Mouse (Mus musculus) testis, adult 2 months (tissue): Measurements from ENCODE around the gene Txndc15.

Experiments used
- CTCF ChIP-seq: fragments of 200-500 bp; IDR thresholded peaks from 2 replicates; pipeline ENCODE4 v1.5.1; 2012; ENCODE audit warnings: low read depth, mild to moderate bottlenecking, inconsistent platforms, low read length, moderate library complexity; ENCODE audit not compliant: control insufficient read depth, insufficient read depth, insufficient replicate concordance
- POLR2A ChIP-seq: fragments of 200-500 bp; IDR thresholded peaks from 2 replicates; pipeline ENCODE4 v1.6.1; 2012; ENCODE audit warnings: low read depth, mild to moderate bottlenecking, inconsistent platforms, low read length, moderate library complexity; ENCODE audit not compliant: control insufficient read depth

DNA sequence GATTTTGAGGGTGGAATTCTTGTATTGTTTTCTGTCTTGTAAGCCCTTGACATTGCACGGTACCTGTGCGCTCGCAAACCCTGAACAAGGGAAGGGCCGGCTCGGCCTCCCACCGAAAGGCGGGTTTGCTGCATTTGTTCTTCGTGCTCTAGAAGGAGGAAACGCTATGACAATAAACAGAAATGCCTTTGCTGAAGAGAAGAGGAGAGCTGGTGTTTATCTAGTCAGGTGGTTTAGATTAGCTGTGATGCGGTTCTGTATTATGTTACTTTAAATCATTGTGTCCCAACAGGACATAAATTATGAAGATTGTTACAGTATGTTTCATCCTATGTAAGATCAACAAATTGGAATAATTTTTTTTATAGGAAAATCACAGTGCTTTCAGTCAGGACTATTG, 47.0 kb downstream of the Txndc15 start:
- TF ChIP-seq POLR2A, result no peak
- TF ChIP-seq CTCF, result no peak
